Mouse (Mus musculus): ENCODE measurements around the gene Fbn1. TPM values are rescaled to one million over a fixed set of nuclear protein-coding genes. Genes with fewer than 3 reads are reported as not detected.

Fbn1 gene
- polyA plus RNA-seq, 1 experiment from 2014 or later, result 33.6 TPM

GRCm38 (mm10) chr2:125433524-125433923, 74.3 kb downstream of the Fbn1 start:
- no peaks in the 10 kb centered on the region for H3K36me3 ChIP-seq (ENCODE audit: control insufficient read depth, insufficient read depth, low read length)
- peaks cover 7 to 9% of the 10 kb centered on the region in 2 experiments; a peak in 3 of 4 replicates for H3K4me1 ChIP-seq (ENCODE audit: control insufficient read depth in 2 of 2, insufficient read depth in 2 of 2, low read length in 2 of 2)
- H3K27me3 ChIP-seq (ENCODE audit: control insufficient read depth, insufficient read depth, low read length), result no peaks in the 10 kb centered on the region
- H3K9ac ChIP-seq (ENCODE audit: low read length), result no peak overlapping the region
- H3K9me3 ChIP-seq (ENCODE audit: control insufficient read depth, low read length), result no peaks in the 10 kb centered on the region; the same call in 1 of the 2 replicates
- H3K4me2 ChIP-seq (ENCODE audit: low read length), result no peak overlapping the region
- WGBS, result 51% methylated on average over 6 of the region's 6 CpGs
- ATAC-seq (ENCODE audit: insufficient number of reproducible peaks, insufficient read depth, low FRiP score, low read depth), result no peak
- H3K27ac ChIP-seq (replicated peaks in 1 of 2; ENCODE audit: control insufficient read depth in 1 of 2, insufficient read depth in 1 of 2, low read depth in 2 of 2, low read length in 2 of 2), result peak overlapping the region; percentile 7 to 69
- no peak overlapping the region for H3K4me3 ChIP-seq (ENCODE audit: control insufficient read depth in 1 of 2, insufficient read depth in 1 of 2, low read depth in 1 of 2, low read length in 2 of 2)

GRCm38 (mm10) chr2:125431491-125431890, 76.3 kb downstream of the Fbn1 start:
- H3K9ac ChIP-seq (ENCODE audit: low read length), result no peak overlapping the region; the same call in 1 of the 2 replicates
- no peak overlapping the region for H3K4me3 ChIP-seq (ENCODE audit: control insufficient read depth in 1 of 2, insufficient read depth in 1 of 2, low read depth in 1 of 2, low read length in 2 of 2)
- H3K4me1 ChIP-seq (ENCODE audit: control insufficient read depth in 2 of 2, insufficient read depth in 2 of 2, low read length in 2 of 2), result peaks cover 7 to 13% of the 10 kb centered on the region in 2 experiments; a peak in 3 of 4 replicates
- WGBS, result 62% methylated on average over 6 of the region's 6 CpGs
- no peaks in the 10 kb centered on the region; the same call in 1 of the 2 replicates for H3K9me3 ChIP-seq (ENCODE audit: control insufficient read depth, low read length)
- H3K27me3 ChIP-seq (ENCODE audit: control insufficient read depth, insufficient read depth, low read length), result no peaks in the 10 kb centered on the region
- no peak overlapping the region for H3K4me2 ChIP-seq (ENCODE audit: low read length)
- ATAC-seq (ENCODE audit: insufficient number of reproducible peaks, insufficient read depth, low FRiP score, low read depth), result no peak
- no peak overlapping the region for H3K27ac ChIP-seq (replicated peaks in 1 of 2; ENCODE audit: control insufficient read depth in 1 of 2, insufficient read depth in 1 of 2, low read depth in 2 of 2, low read length in 2 of 2)
- no peaks in the 10 kb centered on the region for H3K36me3 ChIP-seq (ENCODE audit: control insufficient read depth, insufficient read depth, low read length)

- WGBS, result 71% methylated on average over 10 of the region's 10 CpGs
- Histone ChIP-seq H3K27ac (replicated peaks in 1 of 2; ENCODE audit: control insufficient read depth in 1 of 2, insufficient read depth in 1 of 2, low read depth in 2 of 2, low read length in 2 of 2) (no peak overlapping the region), H3K4me3 (ENCODE audit: control insufficient read depth in 1 of 2, insufficient read depth in 1 of 2, low read depth in 1 of 2, low read length in 2 of 2) (no peak overlapping the region), H3K4me2 (ENCODE audit: low read length) (no peak overlapping the region), H3K4me1 (ENCODE audit: control insufficient read depth in 2 of 2, insufficient read depth in 2 of 2, low read length in 2 of 2) (peaks cover 7 to 13% of the 10 kb centered on the region in 2 experiments; a peak in 3 of 4 replicates), H3K9ac (ENCODE audit: low read length) (no peak overlapping the region), H3K9me3 (ENCODE audit: control insufficient read depth, low read length) (no peaks in the 10 kb centered on the region; the same call in 1 of the 2 replicates), H3K36me3 (ENCODE audit: control insufficient read depth, insufficient read depth, low read length) (no peaks in the 10 kb centered on the region), H3K27me3 (ENCODE audit: control insufficient read depth, insufficient read depth, low read length) (no peaks in the 10 kb centered on the region)
- ATAC-seq (ENCODE audit: insufficient number of reproducible peaks, insufficient read depth, low FRiP score, low read depth), result no peak
Observed at GRCm38 (mm10) chr2:125428811-125429438, 78.9 kb downstream of the Fbn1 start.

DNA sequence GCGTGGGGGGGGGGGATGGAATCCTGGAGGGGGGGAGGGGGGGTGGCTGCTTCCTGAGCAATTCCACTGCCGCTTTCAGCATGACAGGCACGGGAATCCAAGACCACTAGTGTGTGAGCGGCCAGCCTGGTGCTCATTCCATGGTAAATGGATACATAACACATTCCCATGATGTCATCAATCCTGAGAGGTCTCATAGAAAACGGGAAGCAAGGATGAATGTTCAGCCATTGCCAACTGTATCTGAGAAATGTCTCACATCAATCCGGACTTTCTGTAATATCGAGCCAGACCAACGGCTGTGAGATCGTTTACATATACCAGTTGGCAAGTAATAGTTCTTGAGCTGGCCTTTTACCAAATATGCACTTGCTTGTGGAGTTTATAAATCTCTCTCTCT, 87.2 kb downstream of the Fbn1 start:
- H3K27me3 ChIP-seq (ENCODE audit: control insufficient read depth, insufficient read depth, low read length), result no peaks in the 10 kb centered on the region
- WGBS, result 65% methylated on average over 9 of the region's 9 CpGs
- H3K4me3 ChIP-seq (ENCODE audit: control insufficient read depth in 1 of 2, insufficient read depth in 1 of 2, low read depth in 1 of 2, low read length in 2 of 2), result no peak overlapping the region
- no peak for ATAC-seq (ENCODE audit: insufficient number of reproducible peaks, insufficient read depth, low FRiP score, low read depth)
- H3K9me3 ChIP-seq (ENCODE audit: control insufficient read depth, low read length), result no peaks in the 10 kb centered on the region
- H3K27ac ChIP-seq (replicated peaks in 1 of 2; ENCODE audit: control insufficient read depth in 1 of 2, insufficient read depth in 1 of 2, low read depth in 2 of 2, low read length in 2 of 2), result no peak overlapping the region
- no peak overlapping the region for H3K4me2 ChIP-seq (ENCODE audit: low read length)
- H3K9ac ChIP-seq (ENCODE audit: low read length), result no peak overlapping the region
- H3K4me1 ChIP-seq (ENCODE audit: control insufficient read depth in 2 of 2, insufficient read depth in 2 of 2, low read length in 2 of 2), result peaks cover 4 to 8% of the 10 kb centered on the region in 2 experiments; a peak in 2 of 4 replicates
- H3K36me3 ChIP-seq (ENCODE audit: control insufficient read depth, insufficient read depth, low read length), result no peaks in the 10 kb centered on the region

GRCm38 (mm10) chr2:125419681-125420080, 88.1 kb downstream of the Fbn1 start:
- no peak overlapping the region for H3K9ac ChIP-seq (ENCODE audit: low read length)
- 39% methylated on average over 4 of the region's 4 CpGs for WGBS
- H3K27ac ChIP-seq (replicated peaks in 1 of 2; ENCODE audit: control insufficient read depth in 1 of 2, insufficient read depth in 1 of 2, low read depth in 2 of 2, low read length in 2 of 2), result no peak overlapping the region
- no peaks in the 10 kb centered on the region for H3K9me3 ChIP-seq (ENCODE audit: control insufficient read depth, low read length)
- no peaks in the 10 kb centered on the region for H3K27me3 ChIP-seq (ENCODE audit: control insufficient read depth, insufficient read depth, low read length)
- H3K4me3 ChIP-seq (ENCODE audit: control insufficient read depth in 1 of 2, insufficient read depth in 1 of 2, low read depth in 1 of 2, low read length in 2 of 2), result no peak overlapping the region
- H3K36me3 ChIP-seq (ENCODE audit: control insufficient read depth, insufficient read depth, low read length), result no peaks in the 10 kb centered on the region
- peaks cover 4 to 8% of the 10 kb centered on the region in 2 experiments; a peak in 2 of 4 replicates for H3K4me1 ChIP-seq (ENCODE audit: control insufficient read depth in 2 of 2, insufficient read depth in 2 of 2, low read length in 2 of 2)
- no peak for ATAC-seq (ENCODE audit: insufficient number of reproducible peaks, insufficient read depth, low FRiP score, low read depth)
- no peak overlapping the region for H3K4me2 ChIP-seq (ENCODE audit: low read length)

- no peak overlapping the region for H3K9ac ChIP-seq (ENCODE audit: low read length)
- ATAC-seq (ENCODE audit: insufficient number of reproducible peaks, insufficient read depth, low FRiP score, low read depth), result no peak
- H3K9me3 ChIP-seq (ENCODE audit: control insufficient read depth, low read length), result no peaks in the 10 kb centered on the region
- H3K4me1 ChIP-seq (ENCODE audit: control insufficient read depth in 2 of 2, insufficient read depth in 2 of 2, low read length in 2 of 2), result peaks cover 4 to 8% of the 10 kb centered on the region in 2 experiments; a peak in 2 of 4 replicates
- H3K27me3 ChIP-seq (ENCODE audit: control insufficient read depth, insufficient read depth, low read length), result no peaks in the 10 kb centered on the region
- H3K4me2 ChIP-seq (ENCODE audit: low read length), result no peak overlapping the region
- 74% methylated on average over 4 of the region's 4 CpGs for WGBS
- H3K4me3 ChIP-seq (ENCODE audit: control insufficient read depth in 1 of 2, insufficient read depth in 1 of 2, low read depth in 1 of 2, low read length in 2 of 2), result no peak overlapping the region
- no peaks in the 10 kb centered on the region for H3K36me3 ChIP-seq (ENCODE audit: control insufficient read depth, insufficient read depth, low read length)
- H3K27ac ChIP-seq (replicated peaks in 1 of 2; ENCODE audit: control insufficient read depth in 1 of 2, insufficient read depth in 1 of 2, low read depth in 2 of 2, low read length in 2 of 2), result no peak overlapping the region
Observed at GRCm38 (mm10) chr2:125418546-125418945, 89.2 kb downstream of the Fbn1 start.

- no peak for ATAC-seq (ENCODE audit: insufficient number of reproducible peaks, insufficient read depth, low FRiP score, low read depth)
- H3K9me3 ChIP-seq (ENCODE audit: control insufficient read depth, low read length), result no peaks in the 10 kb centered on the region
- no peak overlapping the region for H3K4me2 ChIP-seq (ENCODE audit: low read length)
- H3K27me3 ChIP-seq (ENCODE audit: control insufficient read depth, insufficient read depth, low read length), result no peaks in the 10 kb centered on the region
- peaks cover 7% of the 10 kb centered on the region for H3K36me3 ChIP-seq (ENCODE audit: control insufficient read depth, insufficient read depth, low read length)
- no peak overlapping the region for H3K27ac ChIP-seq (replicated peaks in 1 of 2; ENCODE audit: control insufficient read depth in 1 of 2, insufficient read depth in 1 of 2, low read depth in 2 of 2, low read length in 2 of 2)
- H3K9ac ChIP-seq (ENCODE audit: low read length), result no peak overlapping the region
- 81% methylated on average over 10 of the region's 10 CpGs for WGBS
- peaks cover 4 to 8% of the 10 kb centered on the region in 2 experiments; a peak in 2 of 4 replicates for H3K4me1 ChIP-seq (ENCODE audit: control insufficient read depth in 2 of 2, insufficient read depth in 2 of 2, low read length in 2 of 2)
- no peak overlapping the region for H3K4me3 ChIP-seq (ENCODE audit: control insufficient read depth in 1 of 2, insufficient read depth in 1 of 2, low read depth in 1 of 2, low read length in 2 of 2)
Observed at GRCm38 (mm10) chr2:125416541-125417245, 91.1 kb downstream of the Fbn1 start.
